Mouse (Mus musculus): ENCODE results near the gene Smg7. TPM values are rescaled to one million over a fixed set of nuclear protein-coding genes. Genes with fewer than 3 reads are reported as not detected.

The Smg7 gene
- total RNA-seq, 2 experiments from 2014 or later, result 91.8 to 94.1 TPM

GRCm38 (mm10) chr1:152788121-152788660, 114.3 kb downstream of the Smg7 start:
- no peak for DNase-seq (ENCODE audit: low spot score in 2 of 2)
- intact Hi-C loops (cut with DNase I), result no loop called here

Other genes starting within 250 kb of the Smg7 start
- gene Apobec4, start 152.1 kb downstream of the Smg7 start, total RNA-seq (2021), result not detected
- gene Rgl1, start 136.3 kb downstream of the Smg7 start, total RNA-seq (2021), result 100 to 1,000 TPM; 121 to 148 TPM
- gene Arpc5, start 136.1 kb downstream of the Smg7 start, total RNA-seq (2021), result 100 to 1,000 TPM; 101 to 107 TPM
- 1 to 10 TPM; 4.1 to 4.7 TPM for gene Ncf2, start 102.5 kb downstream of the Smg7 start, total RNA-seq (2021)
- 100 to 1,000 TPM; 153 to 155 TPM for gene Nmnat2, start 52.3 kb upstream of the Smg7 start, total RNA-seq (2021)